Mouse (Mus musculus): ENCODE data around the gene Mrc2. TPM values are rescaled to one million over a fixed set of nuclear protein-coding genes. Genes with fewer than 3 reads are reported as not detected.

Gene Mrc2
- 23.7 and 28.3 TPM in 2 replicates for polyA plus RNA-seq (2012; rRNA removed)

GRCm38 (mm10) chr11:105292124-105293071, at the start of gene Mrc2:
TSS of gene Mrc2 (plus strand) at chr11:105292643.
- TF ChIP-seq CTCF (conservative IDR thresholded peaks at IDR 0.05; ENCODE audit: insufficient read depth, insufficient read length, low read depth, low read length) (no peak), POLR2A (IDR thresholded peaks at IDR 0.05; ENCODE audit: low read depth, low read length) (peak; percentile 34)
- peak within 1 kb of the TSS; percentile 63 for H3K27ac ChIP-seq (ENCODE audit: insufficient read depth, low read depth, low read length)
- H3K36me3 ChIP-seq (ENCODE audit: control insufficient read depth, insufficient read depth, low read length), result no peaks in the 10 kb centered on the region
- no peaks in the 10 kb centered on the region for H3K27me3 ChIP-seq (replicated peaks; ENCODE audit: control insufficient read depth, insufficient read depth, low read length)
- H3K4me3 ChIP-seq (ENCODE audit: insufficient read depth, low read depth, low read length), result peak within 1 kb of the TSS; percentile 52
- WGBS, result 1% methylated on average over 73 of the region's 75 CpGs
- peak; percentile 67 for DNase-seq
- H3K4me1 ChIP-seq (ENCODE audit: control insufficient read depth, insufficient read depth, low read length), result no peaks in the 10 kb centered on the region

- Histone ChIP-seq H3K27me3 (replicated peaks; ENCODE audit: control insufficient read depth, insufficient read depth, low read length) (no peaks in the 10 kb centered on the region), H3K36me3 (ENCODE audit: control insufficient read depth, insufficient read depth, low read length) (peaks cover 14% of the 10 kb centered on the region), H3K4me3 (ENCODE audit: insufficient read depth, low read depth, low read length) (no peak overlapping the region), H3K4me1 (ENCODE audit: control insufficient read depth, insufficient read depth, low read length) (no peaks in the 10 kb centered on the region), H3K27ac (ENCODE audit: insufficient read depth, low read depth, low read length) (no peak overlapping the region)
- 86% methylated on average over 1 of the region's 1 CpGs for WGBS
- TF ChIP-seq POLR2A (IDR thresholded peaks at IDR 0.05; ENCODE audit: low read depth, low read length) (no peak), CTCF (conservative IDR thresholded peaks at IDR 0.05; ENCODE audit: insufficient read depth, insufficient read length, low read depth, low read length) (no peak)
- DNase-seq, result no peak
Observed at GRCm38 (mm10) chr11:105246369-105246768, 46.1 kb upstream of the Mrc2 start.

- no peaks in the 10 kb centered on the region for H3K27me3 ChIP-seq (replicated peaks; ENCODE audit: control insufficient read depth, insufficient read depth, low read length)
- no peak for TF ChIP-seq CTCF (conservative IDR thresholded peaks at IDR 0.05; ENCODE audit: insufficient read depth, insufficient read length, low read depth, low read length)
- no peak for TF ChIP-seq POLR2A (IDR thresholded peaks at IDR 0.05; ENCODE audit: low read depth, low read length)
- WGBS, result 83% methylated on average over 6 of the region's 6 CpGs
- H3K4me1 ChIP-seq (ENCODE audit: control insufficient read depth, insufficient read depth, low read length), result no peaks in the 10 kb centered on the region
- no peak for DNase-seq
- H3K36me3 ChIP-seq (ENCODE audit: control insufficient read depth, insufficient read depth, low read length), result peaks cover 15% of the 10 kb centered on the region
- no peak overlapping the region for H3K4me3 ChIP-seq (ENCODE audit: insufficient read depth, low read depth, low read length)
- H3K27ac ChIP-seq (ENCODE audit: insufficient read depth, low read depth, low read length), result no peak overlapping the region
Observed at GRCm38 (mm10) chr11:105246785-105247184, 45.7 kb upstream of the Mrc2 start.

- Histone ChIP-seq H3K27me3 (replicated peaks; ENCODE audit: control insufficient read depth, insufficient read depth, low read length) (no peaks in the 10 kb centered on the region), H3K27ac (ENCODE audit: insufficient read depth, low read depth, low read length) (no peak overlapping the region), H3K4me1 (ENCODE audit: control insufficient read depth, insufficient read depth, low read length) (no peaks in the 10 kb centered on the region), H3K4me3 (ENCODE audit: insufficient read depth, low read depth, low read length) (no peak overlapping the region), H3K36me3 (ENCODE audit: control insufficient read depth, insufficient read depth, low read length) (peaks cover 14% of the 10 kb centered on the region)
- DNase-seq, result no peak
- WGBS, result 93% methylated on average over 5 of the region's 5 CpGs
- TF ChIP-seq CTCF (conservative IDR thresholded peaks at IDR 0.05; ENCODE audit: insufficient read depth, insufficient read length, low read depth, low read length) (no peak), POLR2A (IDR thresholded peaks at IDR 0.05; ENCODE audit: low read depth, low read length) (no peak)
Observed at GRCm38 (mm10) chr11:105247321-105247720, 45.1 kb upstream of the Mrc2 start.

- no peak for DNase-seq
- WGBS, result 72% methylated on average over 3 of the region's 3 CpGs
- Histone ChIP-seq H3K4me3 (ENCODE audit: insufficient read depth, low read depth, low read length) (no peak overlapping the region), H3K36me3 (ENCODE audit: control insufficient read depth, insufficient read depth, low read length) (peaks cover 10% of the 10 kb centered on the region), H3K4me1 (ENCODE audit: control insufficient read depth, insufficient read depth, low read length) (0 out of 2 replicates have a peak, but pooled peaks cover 3% of the 10 kb centered on the region), H3K27ac (ENCODE audit: insufficient read depth, low read depth, low read length) (no peak overlapping the region), H3K27me3 (replicated peaks; ENCODE audit: control insufficient read depth, insufficient read depth, low read length) (no peaks in the 10 kb centered on the region)
- TF ChIP-seq CTCF (conservative IDR thresholded peaks at IDR 0.05; ENCODE audit: insufficient read depth, insufficient read length, low read depth, low read length), result no peak
- TF ChIP-seq POLR2A (IDR thresholded peaks at IDR 0.05; ENCODE audit: low read depth, low read length), result no peak
Observed at GRCm38 (mm10) chr11:105259733-105260132, 32.7 kb upstream of the Mrc2 start.

- WGBS, result 76% methylated on average over 5 of the region's 5 CpGs
- Histone ChIP-seq H3K4me1 (ENCODE audit: control insufficient read depth, insufficient read depth, low read length) (0 out of 2 replicates have a peak, but pooled peaks cover 3% of the 10 kb centered on the region), H3K27me3 (replicated peaks; ENCODE audit: control insufficient read depth, insufficient read depth, low read length) (no peaks in the 10 kb centered on the region), H3K27ac (ENCODE audit: insufficient read depth, low read depth, low read length) (no peak overlapping the region), H3K4me3 (ENCODE audit: insufficient read depth, low read depth, low read length) (no peak overlapping the region), H3K36me3 (ENCODE audit: control insufficient read depth, insufficient read depth, low read length) (peaks cover 7% of the 10 kb centered on the region)
- DNase-seq, result no peak
- no peak for TF ChIP-seq CTCF (conservative IDR thresholded peaks at IDR 0.05; ENCODE audit: insufficient read depth, insufficient read length, low read depth, low read length)
- TF ChIP-seq POLR2A (IDR thresholded peaks at IDR 0.05; ENCODE audit: low read depth, low read length), result no peak
Observed at GRCm38 (mm10) chr11:105261116-105261515, 31.3 kb upstream of the Mrc2 start.
